Mouse (Mus musculus) cerebellum, postnatal 14 days (tissue): ENCODE data around the gene Gm49358.

Experiments
- DNase-seq, 2 experiments: peaks; one replicate each; pipeline ENCODE4 v3.0.0; 2021; ENCODE audit warnings: mixed read lengths in 2 of 2

Gene Gm49358

GRCm38 (mm10) chr10:86763672-86764071 lies at the start of gene Gm49358:
TSS of gene Gm49358 (plus strand) at chr10:86763972.
- DNase-seq, result no peak

- no peak for DNase-seq
Observed at GRCm38 (mm10) chr10:86727548-86727980, 36.2 kb upstream of the Gm49358 start.

GRCm38 (mm10) chr10:86728176-86728575 lies 35.6 kb upstream of the Gm49358 start:
- DNase-seq, result peak in 1 of 2 experiments; percentile 10

GRCm38 (mm10) chr10:86730823-86731499 lies 32.8 kb upstream of the Gm49358 start:
- peak; percentile 90 to 92 for DNase-seq

- no peak for DNase-seq
Observed at GRCm38 (mm10) chr10:86731500-86731863, 32.3 kb upstream of the Gm49358 start.

- DNase-seq, result no peak
Observed at GRCm38 (mm10) chr10:86735036-86735435, 28.7 kb upstream of the Gm49358 start.

GRCm38 (mm10) chr10:86742918-86743317 lies 20.9 kb upstream of the Gm49358 start:
- DNase-seq, result no peak

GRCm38 (mm10) chr10:86744306-86744705 lies 19.5 kb upstream of the Gm49358 start:
- DNase-seq, result no peak

- DNase-seq, result no peak
Observed at GRCm38 (mm10) chr10:86755816-86756502, 7.8 kb upstream of the Gm49358 start.

- no peak for DNase-seq
Observed at GRCm38 (mm10) chr10:86757724-86758123, 6.0 kb upstream of the Gm49358 start.

GRCm38 (mm10) chr10:86758211-86758610 lies 5.6 kb upstream of the Gm49358 start:
- DNase-seq, result no peak

GRCm38 (mm10) chr10:86761236-86761635 lies 2.5 kb upstream of the Gm49358 start:
- DNase-seq, result no peak

GRCm38 (mm10) chr10:86761722-86762383 lies 1.9 kb upstream of the Gm49358 start:
- DNase-seq, result no peak

GRCm38 (mm10) chr10:86762384-86762730 lies 1.4 kb upstream of the Gm49358 start:
- no peak for DNase-seq

- no peak for DNase-seq
Observed at GRCm38 (mm10) chr10:86765344-86765966, 1.7 kb downstream of the Gm49358 start.

GRCm38 (mm10) chr10:86769216-86769615 lies 5.4 kb downstream of the Gm49358 start:
- DNase-seq, result no peak

GRCm38 (mm10) chr10:86769797-86770196 lies 6.0 kb downstream of the Gm49358 start:
- DNase-seq, result peak; percentile 46

- peak; percentile 28 to 35 for DNase-seq
Observed at GRCm38 (mm10) chr10:86771701-86772100, 7.9 kb downstream of the Gm49358 start.

GRCm38 (mm10) chr10:86772231-86772631 lies 8.5 kb downstream of the Gm49358 start:
- DNase-seq, result peak; percentile 67 to 73

GRCm38 (mm10) chr10:86773360-86773759 lies 9.6 kb downstream of the Gm49358 start:
- no peak for DNase-seq

- no peak for DNase-seq
Observed at GRCm38 (mm10) chr10:86776281-86776680, 12.5 kb downstream of the Gm49358 start.

- no peak for DNase-seq
Observed at GRCm38 (mm10) chr10:86777614-86778319, 14.0 kb downstream of the Gm49358 start.
